22 mouse cellular contexts compared by ENCODE assay signal in the genomic region with DNA sequence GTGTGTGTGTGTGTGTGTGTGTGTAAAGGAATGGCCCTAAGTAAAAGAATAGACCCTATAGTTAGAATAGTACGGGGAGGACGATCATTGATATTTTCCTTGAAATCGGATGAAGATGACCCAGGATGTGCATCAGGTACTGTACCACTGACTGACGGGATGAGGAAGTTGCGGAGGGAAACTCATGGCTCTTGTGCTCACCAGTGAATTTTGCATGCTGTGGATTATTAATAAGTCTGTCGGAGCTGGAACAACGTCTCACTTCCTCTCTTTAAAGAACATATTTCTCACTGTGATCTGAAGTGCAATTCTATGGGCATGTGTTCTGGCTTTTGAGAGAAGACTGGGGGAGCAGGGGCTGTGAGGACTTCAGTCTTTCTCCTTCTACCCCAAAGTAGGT.
"Had no signal": no experiment of that assay in that cellular context is flagged by ENCODE, and none has a peak within 500 bp of the region (broad histone marks: within the 10 kb centered on the region; RNA-seq: fewer than 3 reads in every experiment).

No protein-coding gene starts in this region.

- H3K27ac ChIP-seq: kidney, embryonic 15.5 days; limb, embryonic 12.5 days; limb, embryonic 15.5 days; liver, embryonic 12.5 days; liver, embryonic 15.5 days; macrophage; neural tube, embryonic 12.5 days; neural tube, embryonic 15.5 days; stomach, postnatal 0 days had no signal

- H3K4me1 ChIP-seq: kidney, embryonic 15.5 days; limb, embryonic 15.5 days; liver, embryonic 12.5 days; liver, embryonic 15.5 days; neural tube, embryonic 12.5 days had no signal

- H3K27me3 ChIP-seq: kidney, embryonic 15.5 days; limb, embryonic 15.5 days; liver, embryonic 12.5 days; liver, embryonic 15.5 days; neural tube, embryonic 12.5 days; neural tube, embryonic 15.5 days had no signal

- H3K4me3 ChIP-seq: kidney, embryonic 15.5 days; limb, embryonic 12.5 days; limb, embryonic 15.5 days; liver, embryonic 12.5 days; liver, embryonic 15.5 days; neural tube, embryonic 12.5 days; neural tube, embryonic 15.5 days had no signal

- DNase-seq: kidney, adult 8-10 months; kidney, postnatal 14 days; kidney, postnatal 4 days; left cerebral cortex, postnatal 4 days; lung, adult 2 months; midbrain, embryonic 14.5 days; retina, postnatal 1 day; right cerebral cortex, postnatal 25 days; spleen, adult 18-20 months; thymus, adult 2 months; thymus, postnatal 14 days; thymus, postnatal 4 days had no signal

- ATAC-seq: intestine, postnatal 0 days; liver, embryonic 12.5 days had no signal

- H3K9ac ChIP-seq: kidney, embryonic 15.5 days; limb, embryonic 12.5 days; limb, embryonic 15.5 days; liver, embryonic 12.5 days; liver, embryonic 15.5 days; neural tube, embryonic 12.5 days; neural tube, embryonic 15.5 days had no signal

- H3K36me3 ChIP-seq: kidney, embryonic 15.5 days; limb, embryonic 12.5 days; limb, embryonic 15.5 days; liver, embryonic 12.5 days; liver, embryonic 15.5 days; neural tube, embryonic 12.5 days; neural tube, embryonic 15.5 days had no signal
